Mouse (Mus musculus) cortical plate, adult 2 months (tissue): ENCODE measurements around the gene Abcc12.

Source experiments
- CTCF ChIP-seq: fragments of 200-500 bp; IDR thresholded peaks from 2 replicates; pipeline ENCODE4 v1.5.1; 2011; ENCODE audit warnings: mild to moderate bottlenecking, control low read depth, low read length; ENCODE audit not compliant: insufficient read depth; ENCODE audit errors: extremely low read depth
- POLR2A ChIP-seq: fragments of 200-500 bp; IDR thresholded peaks from 2 replicates; pipeline ENCODE4 v1.6.1; 2011; ENCODE audit warnings: mild to moderate bottlenecking, low read length, control low read depth; ENCODE audit not compliant: insufficient read depth; ENCODE audit errors: extremely low read depth

GRCm38 (mm10) chr8:86526808-86527207, 53.7 kb downstream of the Abcc12 start:
- TF ChIP-seq CTCF (no peak), POLR2A (no peak)
